Mouse (Mus musculus): ENCODE results near the gene Pabpc1l.

Pabpc1l gene

GRCm38 (mm10) chr2:164072109-164072508 is 46.9 kb downstream of the Pabpc1l start:
- Histone ChIP-seq H3K36me3 (ENCODE audit: insufficient read depth, low read length) (peaks cover 40% of the 10 kb centered on the region), H3K27me3 (ENCODE audit: insufficient read depth, low read length) (no peaks in the 10 kb centered on the region), H3K9me3 (ENCODE audit: low read length) (no peaks in the 10 kb centered on the region), H3K4me3 (replicated peaks; ENCODE audit: low read length) (no peak overlapping the region), H3K4me1 (replicated peaks; ENCODE audit: low read depth, low read length) (peaks cover 68% of the 10 kb centered on the region)
- TF ChIP-seq NANOG (IDR thresholded peaks at IDR 0.05; ENCODE audit: borderline replicate concordance, low read length), result no peak
- no peak for TF ChIP-seq CTCF (conservative IDR thresholded peaks at IDR 0.05; ENCODE audit: low read length)
- no peak for TF ChIP-seq POU5F1 (IDR thresholded peaks at IDR 0.05; ENCODE audit: borderline replicate concordance, low read length)

- no peak for TF ChIP-seq CTCF (conservative IDR thresholded peaks at IDR 0.05; ENCODE audit: low read length)
- no peak for TF ChIP-seq POU5F1 (IDR thresholded peaks at IDR 0.05; ENCODE audit: borderline replicate concordance, low read length)
- no peak for TF ChIP-seq NANOG (IDR thresholded peaks at IDR 0.05; ENCODE audit: borderline replicate concordance, low read length)
- Histone ChIP-seq H3K27me3 (ENCODE audit: insufficient read depth, low read length) (no peaks in the 10 kb centered on the region), H3K36me3 (ENCODE audit: insufficient read depth, low read length) (peaks cover 35% of the 10 kb centered on the region), H3K9me3 (ENCODE audit: low read length) (no peaks in the 10 kb centered on the region), H3K4me1 (replicated peaks; ENCODE audit: low read depth, low read length) (peaks cover 67% of the 10 kb centered on the region), H3K4me3 (replicated peaks; ENCODE audit: low read length) (no peak overlapping the region)
Measured at GRCm38 (mm10) chr2:164073120-164073519, 47.9 kb downstream of the Pabpc1l start.

DNA sequence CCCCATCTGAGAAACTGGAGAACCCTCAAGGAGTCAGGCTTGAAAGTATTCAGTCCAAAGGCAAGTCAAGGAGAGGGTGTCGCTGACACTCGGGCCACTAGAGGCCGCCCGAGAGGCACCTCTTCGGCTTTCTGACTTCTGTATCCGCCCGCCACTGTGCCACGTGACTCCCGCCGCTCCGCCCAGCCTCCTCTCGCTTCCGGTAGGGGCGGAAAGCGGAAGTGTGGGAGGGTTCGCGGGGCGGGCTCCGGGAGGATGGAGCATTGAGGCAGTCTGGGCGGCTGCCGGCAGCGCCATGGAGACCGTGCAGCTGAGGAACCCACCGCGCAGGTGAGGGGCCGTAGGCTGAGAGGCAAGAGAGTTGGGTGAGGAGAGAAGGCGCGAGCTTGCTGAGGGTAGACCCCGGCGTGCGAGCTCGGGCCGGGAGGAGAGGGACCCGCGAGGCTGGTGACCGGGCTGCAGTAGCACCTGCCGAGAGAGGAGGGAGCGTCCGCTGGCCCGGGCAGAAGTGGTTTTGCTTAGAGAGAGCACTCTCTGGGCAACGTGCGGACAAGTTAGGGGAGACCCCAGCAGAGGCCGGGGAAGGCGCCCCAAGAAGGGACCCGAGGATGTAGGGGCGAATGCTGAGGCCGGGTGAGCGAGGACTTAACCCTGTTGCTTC is 48.8 kb downstream of the Pabpc1l start:
- Histone ChIP-seq H3K36me3 (ENCODE audit: insufficient read depth, low read length) (peaks cover 32% of the 10 kb centered on the region), H3K27me3 (ENCODE audit: insufficient read depth, low read length) (no peaks in the 10 kb centered on the region), H3K9me3 (ENCODE audit: low read length) (no peaks in the 10 kb centered on the region), H3K4me3 (replicated peaks; ENCODE audit: low read length) (peak overlapping the region; percentile 99), H3K4me1 (replicated peaks; ENCODE audit: low read depth, low read length) (peaks cover 58% of the 10 kb centered on the region)
- peak; percentile 71 for TF ChIP-seq CTCF (conservative IDR thresholded peaks at IDR 0.05; ENCODE audit: low read length)
- TF ChIP-seq POU5F1 (IDR thresholded peaks at IDR 0.05; ENCODE audit: borderline replicate concordance, low read length), result no peak
- TF ChIP-seq NANOG (IDR thresholded peaks at IDR 0.05; ENCODE audit: borderline replicate concordance, low read length), result no peak

DNA sequence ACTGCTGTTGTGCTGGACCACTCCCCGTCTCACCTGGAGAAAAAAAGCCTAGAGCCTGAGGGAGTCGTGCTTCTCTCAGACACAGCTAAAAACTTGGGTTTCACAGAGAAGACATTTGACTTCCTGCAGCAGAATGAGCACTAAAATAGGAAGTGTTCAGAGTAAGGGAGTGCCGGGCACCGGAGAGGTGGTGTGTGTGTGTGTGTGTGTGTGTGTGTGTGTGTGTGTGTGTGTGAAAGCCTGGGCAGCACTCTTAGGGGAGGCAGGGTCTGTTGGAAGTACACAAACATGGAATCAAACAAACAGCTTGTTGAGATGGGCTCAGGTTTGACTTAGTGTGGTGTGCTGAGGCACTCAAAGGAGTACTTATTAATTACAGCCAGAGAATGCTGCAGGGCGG is 49.8 kb downstream of the Pabpc1l start:
- peaks cover 34% of the 10 kb centered on the region for H3K36me3 ChIP-seq (ENCODE audit: insufficient read depth, low read length)
- H3K4me3 ChIP-seq (replicated peaks; ENCODE audit: low read length), result peak overlapping the region; percentile 99
- no peaks in the 10 kb centered on the region for H3K9me3 ChIP-seq (ENCODE audit: low read length)
- no peaks in the 10 kb centered on the region for H3K27me3 ChIP-seq (ENCODE audit: insufficient read depth, low read length)
- TF ChIP-seq CTCF (conservative IDR thresholded peaks at IDR 0.05; ENCODE audit: low read length) (no peak), NANOG (IDR thresholded peaks at IDR 0.05; ENCODE audit: borderline replicate concordance, low read length) (no peak), POU5F1 (IDR thresholded peaks at IDR 0.05; ENCODE audit: borderline replicate concordance, low read length) (no peak)
- peaks cover 48% of the 10 kb centered on the region for H3K4me1 ChIP-seq (replicated peaks; ENCODE audit: low read depth, low read length)

DNA sequence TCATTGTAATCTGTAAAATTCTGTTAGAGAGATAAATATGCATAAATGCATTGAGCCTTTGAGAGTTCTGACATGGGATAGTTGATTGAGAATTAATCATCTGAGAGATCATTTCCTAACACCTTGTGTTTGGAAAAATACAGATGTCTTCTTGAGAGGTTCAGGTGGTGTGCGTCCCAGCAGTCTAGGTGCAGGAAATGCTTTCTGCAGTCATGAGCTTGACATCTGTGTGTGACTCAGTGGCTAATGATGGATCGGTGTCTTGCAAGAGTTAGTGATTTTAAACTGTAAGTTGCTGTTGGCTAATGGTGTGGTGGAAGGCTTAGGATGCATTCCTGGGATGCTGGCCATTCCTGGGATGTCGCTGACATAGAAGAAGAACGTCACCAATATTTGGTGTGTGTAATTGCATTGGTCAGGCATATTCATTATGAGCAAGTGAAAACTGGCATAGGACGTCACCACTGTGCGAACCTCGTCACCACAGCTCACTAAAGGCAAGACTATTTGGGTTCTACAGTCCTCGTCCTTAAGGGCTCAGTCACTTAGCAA is 51.7 kb downstream of the Pabpc1l start:
- no peak overlapping the region for H3K4me3 ChIP-seq (replicated peaks; ENCODE audit: low read length)
- no peaks in the 10 kb centered on the region for H3K9me3 ChIP-seq (ENCODE audit: low read length)
- H3K4me1 ChIP-seq (replicated peaks; ENCODE audit: low read depth, low read length), result peaks cover 41% of the 10 kb centered on the region
- peaks cover 53% of the 10 kb centered on the region for H3K36me3 ChIP-seq (ENCODE audit: insufficient read depth, low read length)
- no peak for TF ChIP-seq POU5F1 (IDR thresholded peaks at IDR 0.05; ENCODE audit: borderline replicate concordance, low read length)
- TF ChIP-seq CTCF (conservative IDR thresholded peaks at IDR 0.05; ENCODE audit: low read length), result no peak
- H3K27me3 ChIP-seq (ENCODE audit: insufficient read depth, low read length), result no peaks in the 10 kb centered on the region

GRCm38 (mm10) chr2:164077875-164078274 is 52.6 kb downstream of the Pabpc1l start:
- peaks cover 60% of the 10 kb centered on the region for H3K36me3 ChIP-seq (ENCODE audit: insufficient read depth, low read length)
- H3K9me3 ChIP-seq (ENCODE audit: low read length), result no peaks in the 10 kb centered on the region
- no peak overlapping the region for H3K4me3 ChIP-seq (replicated peaks; ENCODE audit: low read length)
- H3K4me1 ChIP-seq (replicated peaks; ENCODE audit: low read depth, low read length), result peaks cover 31% of the 10 kb centered on the region
- H3K27me3 ChIP-seq (ENCODE audit: insufficient read depth, low read length), result no peaks in the 10 kb centered on the region
- TF ChIP-seq CTCF (conservative IDR thresholded peaks at IDR 0.05; ENCODE audit: low read length) (no peak), POU5F1 (IDR thresholded peaks at IDR 0.05; ENCODE audit: borderline replicate concordance, low read length) (no peak), NANOG (IDR thresholded peaks at IDR 0.05; ENCODE audit: borderline replicate concordance, low read length) (no peak)

DNA sequence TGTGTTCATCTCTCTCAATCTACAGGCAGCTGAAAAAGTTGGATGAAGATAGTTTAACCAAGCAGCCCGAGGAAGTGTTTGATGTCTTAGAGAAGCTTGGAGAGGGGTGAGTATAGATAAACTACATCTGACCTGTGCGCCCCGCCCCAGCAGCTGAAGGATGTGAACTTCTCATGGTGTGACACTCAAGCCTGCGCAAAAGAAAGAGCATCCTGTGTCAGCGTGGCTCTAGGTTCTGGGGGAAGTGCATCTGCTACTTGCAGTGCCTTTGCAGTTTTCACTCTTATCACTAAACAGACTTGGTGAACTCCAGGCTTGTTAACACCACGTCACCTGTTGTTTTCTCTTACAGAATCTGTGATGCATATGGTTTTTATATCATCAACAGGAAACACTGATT is 54.2 kb downstream of the Pabpc1l start:
- Histone ChIP-seq H3K9me3 (ENCODE audit: low read length) (no peaks in the 10 kb centered on the region), H3K27me3 (ENCODE audit: insufficient read depth, low read length) (no peaks in the 10 kb centered on the region), H3K36me3 (ENCODE audit: insufficient read depth, low read length) (peaks cover 76% of the 10 kb centered on the region), H3K4me1 (replicated peaks; ENCODE audit: low read depth, low read length) (peaks cover 26% of the 10 kb centered on the region), H3K4me3 (replicated peaks; ENCODE audit: low read length) (no peak overlapping the region)
- TF ChIP-seq POU5F1 (IDR thresholded peaks at IDR 0.05; ENCODE audit: borderline replicate concordance, low read length) (no peak), NANOG (IDR thresholded peaks at IDR 0.05; ENCODE audit: borderline replicate concordance, low read length) (no peak), CTCF (conservative IDR thresholded peaks at IDR 0.05; ENCODE audit: low read length) (no peak)

DNA sequence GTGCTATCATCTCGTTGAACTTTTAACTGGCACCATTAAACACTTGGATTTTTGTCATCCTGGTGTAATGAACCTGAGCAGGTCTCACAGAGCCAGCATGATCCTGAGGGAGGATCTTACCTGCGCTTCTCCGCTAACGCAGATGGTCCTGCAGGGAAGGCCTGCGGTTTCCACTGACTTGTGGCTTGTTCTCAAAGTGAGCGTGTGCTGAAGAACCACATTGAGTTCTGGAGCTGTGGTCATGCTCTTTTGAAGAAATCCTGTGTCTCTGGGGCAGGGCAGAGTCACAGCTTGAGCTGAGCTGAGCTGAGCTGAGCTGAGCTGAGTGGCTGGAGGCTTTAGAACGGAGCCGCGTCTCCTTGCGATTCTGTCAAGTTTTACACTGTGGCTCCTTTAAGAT is 56.3 kb downstream of the Pabpc1l start:
- peaks cover 85% of the 10 kb centered on the region for H3K36me3 ChIP-seq (ENCODE audit: insufficient read depth, low read length)

More for the DNA sequence above, 56.3 kb downstream of the Pabpc1l start:
- TF ChIP-seq NANOG (IDR thresholded peaks at IDR 0.05; ENCODE audit: borderline replicate concordance, low read length), result no peak
- no peak for TF ChIP-seq CTCF (conservative IDR thresholded peaks at IDR 0.05; ENCODE audit: low read length)
- TF ChIP-seq POU5F1 (IDR thresholded peaks at IDR 0.05; ENCODE audit: borderline replicate concordance, low read length), result no peak
- no peaks in the 10 kb centered on the region for H3K27me3 ChIP-seq (ENCODE audit: insufficient read depth, low read length)
- no peaks in the 10 kb centered on the region for H3K9me3 ChIP-seq (ENCODE audit: low read length)
- H3K4me3 ChIP-seq (replicated peaks; ENCODE audit: low read length), result no peak overlapping the region
- H3K4me1 ChIP-seq (replicated peaks; ENCODE audit: low read depth, low read length), result peaks cover 8% of the 10 kb centered on the region; the same call in 1 of the 2 replicates

Data from E14TG2a.4 (cell line).